Mouse (Mus musculus): ENCODE measurements at regions not wholly inside any gene's neighbourhood (a gene's known extent, or its start where the extent isn't known, plus 50 kb on each side); places are given as distances from the start of the nearest gene placed in this dataset.
A peak's percentile ranks its signal among the peaks of the same experiment; 100 is the strongest.

DNA sequence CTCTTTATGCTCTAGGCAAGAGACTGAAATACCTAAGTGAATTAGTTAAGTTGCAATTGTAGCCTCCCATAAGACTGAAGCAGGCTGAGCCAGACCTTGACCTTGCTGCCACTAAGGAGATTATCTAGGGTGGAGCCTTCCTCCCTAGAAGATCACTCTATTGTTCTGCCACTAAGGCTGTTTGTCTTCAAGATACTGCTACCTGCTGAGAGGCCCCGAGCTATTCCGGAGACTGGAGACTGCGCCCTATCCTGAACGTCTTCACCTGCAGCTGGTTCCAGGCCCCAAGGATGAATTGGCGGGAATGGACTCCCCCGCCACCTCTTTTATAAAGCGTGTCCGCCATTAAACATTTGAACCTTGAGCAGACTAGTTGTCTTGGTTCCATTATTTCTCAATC is 237.8 kb upstream of the Tle4 start:
- H3K36me3 ChIP-seq: no peaks in the 10 kb centered on the region
- DNase-seq (ENCODE audit: low spot score): no peak
- H3K27me3 ChIP-seq (ENCODE audit: low read depth, poor library complexity, severe bottlenecking): no peaks in the 10 kb centered on the region
- no peak overlapping the region for H3K27ac ChIP-seq
- H3K4me3 ChIP-seq: no peak overlapping the region
- H3K9me3 ChIP-seq (replicated peaks): no peaks in the 10 kb centered on the region
- no peaks in the 10 kb centered on the region for H3K4me1 ChIP-seq
- 73% methylated on average over 8 of the region's 8 CpGs for WGBS

DNA sequence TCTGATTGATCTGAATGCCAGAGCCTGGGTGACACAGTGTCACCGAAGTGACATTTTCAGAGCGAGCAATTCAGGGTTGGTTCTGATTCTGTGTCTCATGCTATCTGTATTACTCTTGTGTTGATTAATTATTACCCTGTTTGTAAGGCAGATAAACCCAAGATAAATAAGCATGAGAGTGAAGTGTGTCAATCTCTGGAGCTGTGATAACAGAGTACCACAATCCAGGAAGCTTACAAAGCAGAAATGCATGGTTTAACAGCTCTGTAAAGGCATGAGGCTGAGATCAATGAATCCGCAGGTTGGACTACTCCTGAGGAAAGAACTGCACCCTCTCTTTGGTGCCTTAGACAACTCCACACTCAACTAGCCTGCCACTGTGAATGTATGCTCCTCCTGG is 218.5 kb upstream of the Tle4 start:
- WGBS: 84% methylated on average over 3 of the region's 3 CpGs
- no peaks in the 10 kb centered on the region for H3K9me3 ChIP-seq (replicated peaks)
- no peak overlapping the region for H3K27ac ChIP-seq
- H3K27me3 ChIP-seq (ENCODE audit: low read depth, poor library complexity, severe bottlenecking): no peaks in the 10 kb centered on the region
- no peak overlapping the region for H3K4me3 ChIP-seq
- no peaks in the 10 kb centered on the region for H3K4me1 ChIP-seq
- DNase-seq (ENCODE audit: low spot score): no peak
- no peaks in the 10 kb centered on the region for H3K36me3 ChIP-seq

DNA sequence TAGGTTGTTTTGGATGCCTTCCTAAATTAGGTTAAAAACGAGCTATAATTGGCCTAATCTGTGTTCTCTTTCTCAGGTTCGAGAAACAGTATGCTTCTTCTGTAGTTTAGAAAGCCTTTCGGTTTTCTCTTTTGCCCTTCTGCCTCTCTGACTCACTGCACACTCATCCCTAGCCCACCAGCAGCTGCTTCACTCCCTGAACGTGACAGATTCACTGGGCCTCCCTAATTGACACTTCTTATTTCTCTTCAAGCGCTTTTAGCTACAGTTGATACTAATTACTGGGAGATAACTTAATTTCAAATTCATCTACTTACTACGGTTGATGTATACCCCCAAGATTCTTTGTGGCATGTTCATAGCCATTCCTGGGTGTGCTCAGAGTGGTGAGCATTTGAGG is 208.9 kb upstream of the Tle4 start:
- H3K4me3 ChIP-seq: no peak overlapping the region

DNA sequence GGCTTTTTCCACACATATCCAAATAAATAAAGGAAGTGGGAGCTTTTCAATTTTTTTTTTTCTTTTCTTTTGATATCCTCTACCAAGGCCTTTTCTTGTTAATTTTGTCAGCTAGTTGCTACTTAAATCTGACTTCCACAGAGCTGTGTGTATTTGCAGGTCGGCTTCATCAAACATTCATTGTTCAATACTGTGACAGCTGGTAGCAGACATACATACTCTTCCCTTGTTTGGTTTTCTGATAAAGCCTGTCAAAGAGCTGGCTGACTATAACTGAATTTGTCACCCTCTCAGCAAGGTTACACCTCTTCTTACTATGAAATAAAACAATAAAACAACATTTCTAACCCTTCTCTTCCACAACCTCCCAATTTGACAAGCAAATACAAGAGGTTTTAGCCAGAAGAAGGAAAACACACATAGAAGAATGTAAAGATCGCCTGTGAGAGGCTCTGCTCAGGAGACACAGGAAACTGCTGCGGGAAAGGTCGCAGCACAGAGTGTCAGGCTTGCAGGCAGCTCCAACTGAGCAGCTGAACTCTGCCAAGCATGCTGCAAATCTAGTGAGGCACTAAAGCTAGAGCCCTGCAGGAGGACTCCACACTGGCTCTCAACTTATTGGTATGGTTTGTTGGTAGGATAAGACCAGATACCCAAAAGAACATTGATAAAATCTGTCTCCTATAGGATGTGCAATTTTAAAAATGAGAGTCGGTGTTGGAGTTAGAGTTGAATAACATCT is 205.2 kb upstream of the Tle4 start:
- peaks cover 5% of the 10 kb centered on the region; the same call in 1 of the 2 replicates for H3K4me1 ChIP-seq
- H3K36me3 ChIP-seq: no peaks in the 10 kb centered on the region
- peaks cover 17% of the 10 kb centered on the region; the same call in 1 of the 2 replicates for H3K27me3 ChIP-seq (ENCODE audit: low read depth, poor library complexity, severe bottlenecking)
- H3K4me3 ChIP-seq: no peak overlapping the region
- H3K27ac ChIP-seq: no peak overlapping the region
- DNase-seq (ENCODE audit: low spot score): no peak
- H3K9me3 ChIP-seq (replicated peaks): no peaks in the 10 kb centered on the region
- WGBS: 30% methylated on average over 5 of the region's 5 CpGs

More for the DNA sequence above, 208.9 kb upstream of the Tle4 start:
- H3K9me3 ChIP-seq (replicated peaks): no peaks in the 10 kb centered on the region
- DNase-seq (ENCODE audit: low spot score): no peak
- H3K27me3 ChIP-seq (ENCODE audit: low read depth, poor library complexity, severe bottlenecking): peaks cover 4% of the 10 kb centered on the region; the same call in 1 of the 2 replicates
- 68% methylated on average over 6 of the region's 6 CpGs for WGBS
- no peaks in the 10 kb centered on the region for H3K36me3 ChIP-seq
- H3K27ac ChIP-seq: no peak overlapping the region
- peaks cover 5% of the 10 kb centered on the region; the same call in 1 of the 2 replicates for H3K4me1 ChIP-seq

DNA sequence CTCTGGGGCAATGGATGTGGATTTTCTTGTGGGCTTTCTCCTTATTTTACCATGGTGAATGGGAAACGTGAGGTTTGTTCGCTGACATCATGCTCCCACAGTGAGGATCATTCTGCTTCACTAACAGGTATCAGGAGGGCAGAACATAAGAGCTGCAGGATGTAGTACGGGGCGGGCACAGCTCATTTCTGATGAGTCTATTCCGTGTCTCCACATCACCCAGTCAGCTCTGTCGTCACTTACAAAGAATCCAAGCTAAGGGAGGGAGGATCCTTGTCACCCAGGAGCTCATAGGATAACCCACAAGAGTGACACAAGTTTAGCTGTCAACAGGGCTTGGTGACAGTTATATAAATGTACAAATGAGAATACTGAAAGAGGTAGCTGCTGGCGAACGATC is 203.8 kb upstream of the Tle4 start:
- Histone ChIP-seq H3K9me3 (replicated peaks) (no peaks in the 10 kb centered on the region), H3K27ac (no peak overlapping the region), H3K4me1 (peaks cover 5% of the 10 kb centered on the region; the same call in 1 of the 2 replicates), H3K4me3 (no peak overlapping the region), H3K36me3 (no peaks in the 10 kb centered on the region), H3K27me3 (ENCODE audit: low read depth, poor library complexity, severe bottlenecking) (peaks cover 20% of the 10 kb centered on the region; the same call in 1 of the 2 replicates)
- 86% methylated on average over 8 of the region's 8 CpGs for WGBS
- no peak for DNase-seq (ENCODE audit: low spot score)

DNA sequence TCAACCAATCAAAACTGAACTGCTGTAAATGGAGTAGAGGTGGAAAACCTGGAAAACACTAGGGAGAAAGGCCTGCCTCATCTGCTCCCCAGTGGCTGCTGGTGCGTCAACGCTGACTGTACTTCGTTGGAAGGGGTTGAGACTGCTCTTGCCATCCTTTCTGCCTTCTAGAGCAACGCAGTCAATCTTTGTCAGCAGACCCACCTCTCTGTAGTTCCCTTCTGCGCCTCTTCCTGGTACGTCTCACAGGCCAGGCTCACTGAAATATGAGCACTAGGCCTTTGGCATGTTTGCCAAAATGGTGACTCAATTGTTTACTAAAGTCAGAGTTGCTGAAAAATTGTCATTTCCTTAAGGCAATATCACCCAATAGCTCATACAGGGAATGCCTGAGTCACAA is 201.2 kb upstream of the Tle4 start:
- no peak overlapping the region for H3K27ac ChIP-seq
- H3K4me3 ChIP-seq: no peak overlapping the region
- no peaks in the 10 kb centered on the region for H3K36me3 ChIP-seq
- no peaks in the 10 kb centered on the region for H3K9me3 ChIP-seq (replicated peaks)
- H3K27me3 ChIP-seq (ENCODE audit: low read depth, poor library complexity, severe bottlenecking): peaks cover 19% of the 10 kb centered on the region
- peaks cover 5% of the 10 kb centered on the region; the same call in 1 of the 2 replicates for H3K4me1 ChIP-seq
- DNase-seq (ENCODE audit: low spot score): no peak
- WGBS: 70% methylated on average over 6 of the region's 6 CpGs

DNA sequence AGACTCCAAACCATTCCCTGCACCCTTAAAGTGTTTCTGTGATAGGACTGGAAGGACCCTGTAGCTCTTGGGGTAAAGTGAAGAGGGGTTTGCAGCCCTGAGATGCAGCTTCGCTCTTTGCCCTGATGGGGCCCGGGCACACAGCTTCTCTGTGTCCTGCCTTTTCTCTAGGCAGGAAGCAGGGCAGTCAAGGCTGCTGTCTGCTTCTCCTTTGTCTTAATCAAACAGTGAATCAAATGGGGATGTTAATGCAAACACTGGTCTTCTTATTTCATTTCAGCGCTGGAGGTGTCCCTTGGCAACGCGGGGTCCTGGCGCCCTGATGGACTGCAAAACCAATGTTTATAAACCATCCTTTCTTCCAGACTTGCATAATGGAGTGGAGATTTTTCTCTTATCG is 200.6 kb upstream of the Tle4 start:
- H3K27me3 ChIP-seq (ENCODE audit: low read depth, poor library complexity, severe bottlenecking): peaks cover 23% of the 10 kb centered on the region
- 89% methylated on average over 7 of the region's 7 CpGs for WGBS
- no peak for DNase-seq (ENCODE audit: low spot score)

DNA sequence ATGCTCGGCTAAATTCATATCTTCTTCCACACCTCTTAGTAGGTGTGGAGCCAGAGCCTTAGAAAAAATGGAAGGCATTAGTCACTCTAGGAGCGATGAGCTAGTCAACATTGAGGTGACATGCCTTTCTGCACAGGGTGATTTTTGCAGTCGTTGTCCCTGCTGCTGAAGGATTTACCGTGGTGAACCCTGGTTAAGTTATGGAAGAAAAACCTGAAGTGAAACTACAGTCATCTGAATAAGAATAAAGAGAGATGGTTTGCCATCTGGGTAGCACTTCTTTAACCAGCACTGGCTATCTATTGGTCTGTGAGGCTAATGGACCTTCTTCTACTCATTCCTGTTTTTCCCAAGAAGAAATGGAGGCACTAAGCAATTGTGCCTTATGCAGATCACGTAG is 198.1 kb upstream of the Tle4 start:
- Histone ChIP-seq H3K9me3 (replicated peaks) (no peaks in the 10 kb centered on the region), H3K4me1 (no peaks in the 10 kb centered on the region), H3K27me3 (ENCODE audit: low read depth, poor library complexity, severe bottlenecking) (peaks cover 33% of the 10 kb centered on the region), H3K4me3 (no peak overlapping the region), H3K27ac (no peak overlapping the region), H3K36me3 (no peaks in the 10 kb centered on the region)
- DNase-seq (ENCODE audit: low spot score): no peak
- WGBS: 88% methylated on average over 5 of the region's 5 CpGs

More for the DNA sequence above, 200.6 kb upstream of the Tle4 start:
- no peaks in the 10 kb centered on the region for H3K36me3 ChIP-seq
- peaks cover 4% of the 10 kb centered on the region; the same call in 1 of the 2 replicates for H3K4me1 ChIP-seq
- H3K4me3 ChIP-seq: no peak overlapping the region
- no peaks in the 10 kb centered on the region for H3K9me3 ChIP-seq (replicated peaks)
- H3K27ac ChIP-seq: no peak overlapping the region

DNA sequence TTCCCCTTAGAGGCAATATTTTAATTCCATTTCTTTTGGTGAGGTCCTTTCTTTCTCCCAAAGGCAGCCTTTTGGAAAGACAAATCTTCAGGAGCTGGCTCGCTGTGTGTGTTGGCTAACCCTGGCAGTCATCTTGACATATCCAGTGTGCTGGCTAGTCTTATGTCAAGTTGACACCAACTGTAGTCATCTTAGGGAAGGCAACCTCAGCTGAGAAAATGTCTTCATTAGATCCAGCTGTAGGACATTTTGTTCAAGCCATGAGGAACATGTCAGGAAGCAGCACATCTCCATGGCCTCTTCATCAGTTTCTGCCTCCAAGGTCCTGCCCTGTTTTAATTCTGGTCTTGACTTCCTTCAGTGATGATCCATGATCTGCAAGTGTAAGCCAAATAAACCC is 192.1 kb upstream of the Tle4 start:
- Histone ChIP-seq H3K4me1 (peaks cover 11% of the 10 kb centered on the region), H3K27me3 (ENCODE audit: low read depth, poor library complexity, severe bottlenecking) (peaks cover 49% of the 10 kb centered on the region), H3K36me3 (no peaks in the 10 kb centered on the region), H3K4me3 (no peak overlapping the region), H3K27ac (no peak overlapping the region), H3K9me3 (replicated peaks) (no peaks in the 10 kb centered on the region)
- DNase-seq (ENCODE audit: low spot score): no peak
- WGBS: 97% methylated on average over 1 of the region's 1 CpGs

DNA sequence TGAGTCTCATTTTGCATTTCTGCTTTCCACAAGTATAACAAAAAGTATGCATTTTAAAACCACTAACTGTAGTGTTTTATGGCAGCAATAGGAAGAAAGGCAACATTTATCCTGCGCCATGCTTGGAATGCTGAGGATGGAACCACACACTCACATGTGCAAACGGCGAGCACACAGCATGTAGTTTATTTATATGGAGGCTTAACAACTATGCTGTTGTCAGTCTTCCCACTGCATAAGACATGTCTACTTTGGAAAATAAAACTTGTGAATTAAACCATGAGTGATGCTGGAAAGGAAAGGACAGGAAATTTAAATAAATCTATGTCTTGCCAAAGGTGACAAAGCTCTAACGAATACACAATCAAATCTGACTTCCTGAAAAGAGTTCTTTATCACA is 190.8 kb upstream of the Tle4 start:
- H3K27me3 ChIP-seq (ENCODE audit: low read depth, poor library complexity, severe bottlenecking): peaks cover 57% of the 10 kb centered on the region
- 95% methylated on average over 4 of the region's 4 CpGs for WGBS
- no peak overlapping the region for H3K27ac ChIP-seq
- no peaks in the 10 kb centered on the region for H3K9me3 ChIP-seq (replicated peaks)
- H3K4me1 ChIP-seq: peaks cover 11% of the 10 kb centered on the region
- no peak for DNase-seq (ENCODE audit: low spot score)
- no peak overlapping the region for H3K4me3 ChIP-seq
- no peaks in the 10 kb centered on the region for H3K36me3 ChIP-seq

DNA sequence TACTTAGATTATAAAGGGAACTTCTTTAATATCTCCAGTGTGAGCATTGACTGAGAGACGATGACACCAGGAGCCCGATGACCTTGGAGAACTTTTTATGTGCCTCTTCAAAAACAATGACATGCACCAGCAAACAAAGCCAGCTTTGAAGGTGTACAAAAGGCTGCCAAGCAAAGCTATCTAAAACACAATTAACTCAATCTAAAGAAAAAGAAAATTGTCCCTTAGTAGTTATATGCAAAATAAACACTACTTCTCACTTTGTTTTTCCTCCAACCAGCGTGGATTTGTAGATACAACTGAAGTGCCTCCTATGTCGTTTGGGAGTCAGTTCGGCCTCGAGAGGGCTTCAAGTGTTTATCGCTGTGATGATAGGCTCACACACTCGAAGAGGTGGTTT is 189.0 kb upstream of the Tle4 start:
- H3K4me1 ChIP-seq: peaks cover 11% of the 10 kb centered on the region
- H3K27me3 ChIP-seq (ENCODE audit: low read depth, poor library complexity, severe bottlenecking): peaks cover 54% of the 10 kb centered on the region
- no peak overlapping the region for H3K4me3 ChIP-seq
- H3K36me3 ChIP-seq: no peaks in the 10 kb centered on the region
- DNase-seq (ENCODE audit: low spot score): no peak
- WGBS: 78% methylated on average over 8 of the region's 8 CpGs
- H3K27ac ChIP-seq: no peak overlapping the region
- no peaks in the 10 kb centered on the region for H3K9me3 ChIP-seq (replicated peaks)

DNA sequence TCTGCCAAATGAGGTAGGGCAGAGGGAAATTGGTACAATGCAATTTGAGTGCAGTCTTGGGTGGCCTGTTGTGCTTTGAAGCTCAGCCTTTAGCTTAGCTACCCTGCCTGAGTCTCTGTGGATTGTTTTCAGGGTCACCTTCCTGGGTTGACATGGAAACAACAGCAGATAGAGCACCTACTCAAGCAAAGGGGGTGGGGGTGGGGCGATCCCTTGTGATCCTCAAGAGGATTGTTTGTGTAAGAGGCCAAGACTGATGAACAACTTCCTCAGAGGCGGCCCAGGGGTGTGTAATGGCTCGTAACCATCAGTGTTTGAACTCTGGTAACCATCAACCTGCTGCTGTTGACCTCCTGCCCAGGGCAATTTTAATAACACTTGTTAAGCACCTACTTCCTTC is 187.8 kb upstream of the Tle4 start:
- no peaks in the 10 kb centered on the region for H3K36me3 ChIP-seq
- H3K4me3 ChIP-seq: no peak overlapping the region
- H3K27ac ChIP-seq: no peak overlapping the region
- H3K27me3 ChIP-seq (ENCODE audit: low read depth, poor library complexity, severe bottlenecking): peaks cover 58% of the 10 kb centered on the region
- H3K9me3 ChIP-seq (replicated peaks): no peaks in the 10 kb centered on the region
- DNase-seq (ENCODE audit: low spot score): no peak
- 21% methylated on average over 3 of the region's 3 CpGs for WGBS
- peaks cover 16% of the 10 kb centered on the region for H3K4me1 ChIP-seq

DNA sequence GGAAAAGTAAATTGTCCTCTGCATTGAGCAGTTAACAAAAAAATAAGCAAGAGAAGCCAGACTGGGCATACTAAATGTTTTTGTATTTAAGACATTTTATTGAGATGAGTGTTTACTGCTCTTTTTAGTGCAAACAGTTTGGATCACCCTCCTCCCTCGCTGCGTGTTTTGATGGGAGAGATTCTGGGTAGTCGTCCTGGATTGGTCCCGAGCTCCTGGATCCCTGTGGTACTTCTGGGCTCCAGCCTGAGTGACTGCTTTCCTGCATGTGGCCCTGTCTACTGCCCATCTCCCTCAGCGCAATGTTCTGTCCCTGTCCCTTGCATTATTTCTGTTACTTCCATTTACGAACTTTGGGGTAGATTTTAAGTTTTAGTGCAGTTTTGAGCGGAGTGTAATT is 179.9 kb upstream of the Tle4 start:
- Histone ChIP-seq H3K4me1 (peaks cover 17% of the 10 kb centered on the region), H3K36me3 (no peaks in the 10 kb centered on the region), H3K4me3 (0 out of 2 replicates have a peak overlapping the region, but pooled peaks have one; percentile 11), H3K27me3 (ENCODE audit: low read depth, poor library complexity, severe bottlenecking) (peaks cover 53% of the 10 kb centered on the region), H3K9me3 (replicated peaks) (no peaks in the 10 kb centered on the region), H3K27ac (no peak overlapping the region)
- WGBS: 25% methylated on average over 7 of the region's 7 CpGs
- DNase-seq (ENCODE audit: low spot score): no peak

DNA sequence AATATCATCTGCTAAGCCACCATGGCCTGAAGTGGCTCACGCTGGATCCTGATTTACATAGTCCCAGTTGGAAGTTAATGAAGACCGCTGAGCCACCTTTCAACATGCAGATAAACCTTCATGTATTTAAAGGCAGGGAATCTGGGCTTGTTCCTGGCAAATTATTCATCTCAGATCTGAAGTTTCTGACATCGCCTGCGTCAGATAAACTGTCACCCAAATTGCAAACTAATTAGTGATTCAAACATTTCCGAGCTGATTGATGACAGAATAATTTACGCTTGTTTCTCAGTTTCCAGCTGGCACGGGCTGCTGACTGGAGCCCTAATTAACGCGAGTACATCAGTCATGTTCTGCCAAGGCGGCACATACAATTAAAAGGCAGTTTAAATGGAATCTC is 179.3 kb upstream of the Tle4 start:
- DNase-seq (ENCODE audit: low spot score): peak; percentile 35
- Histone ChIP-seq H3K4me3 (peak overlapping the region; percentile 11; the same call in 1 of the 2 replicates), H3K27ac (no peak overlapping the region), H3K9me3 (replicated peaks) (no peaks in the 10 kb centered on the region), H3K4me1 (peaks cover 17% of the 10 kb centered on the region), H3K36me3 (no peaks in the 10 kb centered on the region), H3K27me3 (ENCODE audit: low read depth, poor library complexity, severe bottlenecking) (peaks cover 53% of the 10 kb centered on the region)
- WGBS: 2% methylated on average over 10 of the region's 10 CpGs
